Mouse (Mus musculus): Measurements from ENCODE around the gene Galnt4.

Gene Galnt4

GRCm38 (mm10) chr10:99107964-99108363, at the start of gene Galnt4:
Gene Galnt4, plus strand, starts transcription at chr10:99108159.
- POLR2A ChIA-PET, result interaction anchor here in 3 of 4 experiments (1.0 to 3.0 kb wide), 9 partner anchors 8 to 363 kb away, joined by 3 to 12 read pairs (median 4); partner anchors contain the start of gene Atp2b1 (in 1 of the 3)
- CTCF ChIA-PET, result interaction anchor here in 3 of 4 experiments (0.9 to 2.8 kb wide), 6 partner anchors 10 to 508 kb away, joined by 3 to 14 read pairs (median 4); no protein-coding TSS in a partner anchor

- ChIA-PET POLR2A (interaction anchor here in 2 of 4 experiments (0.5 kb wide), 2 partner anchors 18 to 155 kb away, joined by 4 read pairs; no protein-coding TSS in a partner anchor), CTCF (no interaction called here)
These were observed 47.4 kb upstream of the Galnt4 start for GRCm38 (mm10) chr10:99060588-99060987.

- ChIA-PET POLR2A (interaction anchor here in 1 of 4 experiments (0.5 kb wide), 1 partner anchor 155 kb away, joined by 4 read pairs; no protein-coding TSS in a partner anchor), CTCF (no interaction called here)
These were observed 46.5 kb upstream of the Galnt4 start for GRCm38 (mm10) chr10:99061418-99061817.

GRCm38 (mm10) chr10:99062546-99062945, 45.4 kb upstream of the Galnt4 start:
- CTCF ChIA-PET, result no interaction called here
- POLR2A ChIA-PET, result interaction anchor here in 1 of 4 experiments (0.7 kb wide), 1 partner anchor 455 kb away, joined by 7 read pairs; no protein-coding TSS in a partner anchor

GRCm38 (mm10) chr10:99076113-99076895, 31.7 kb upstream of the Galnt4 start:
- ChIA-PET POLR2A (no interaction called here), CTCF (no interaction called here)

- ChIA-PET CTCF (no interaction called here), POLR2A (no interaction called here)
These were observed 29.3 kb upstream of the Galnt4 start for GRCm38 (mm10) chr10:99078621-99079020.

GRCm38 (mm10) chr10:99081569-99081990, 26.4 kb upstream of the Galnt4 start:
- POLR2A ChIA-PET, result interaction anchor here in 1 of 4 experiments (0.6 kb wide), 1 partner anchor 80 kb away, joined by 3 read pairs; no protein-coding TSS in a partner anchor

GRCm38 (mm10) chr10:99083431-99084003, 24.4 kb upstream of the Galnt4 start:
- POLR2A ChIA-PET, result no interaction called here
- CTCF ChIA-PET, result no interaction called here

More at GRCm38 (mm10) chr10:99081569-99081990, 26.4 kb upstream of the Galnt4 start:
- CTCF ChIA-PET, result interaction anchor here in 2 of 4 experiments (0.6 kb wide), 2 partner anchors 151 to 410 kb away, joined by 11 to 13 read pairs; no protein-coding TSS in a partner anchor

- ChIA-PET CTCF (interaction anchor here (0.5 to 1.0 kb wide), 15 partner anchors 9 to 794 kb away, joined by 3 to 7 read pairs (median 4); partner anchors contain the start of genes Galnt4 (in 1 of the 4) and Poc1b (in 1 of the 4)), POLR2A (no interaction called here)
These were observed 23.3 kb upstream of the Galnt4 start for GRCm38 (mm10) chr10:99084397-99085239.

GRCm38 (mm10) chr10:99085240-99085587, 22.7 kb upstream of the Galnt4 start:
- ChIA-PET POLR2A (no interaction called here), CTCF (interaction anchor here (0.7 to 1.0 kb wide), 5 partner anchors 12 to 591 kb away, joined by 3 to 7 read pairs (median 4); partner anchors contain the start of genes Galnt4 (in 1 of the 4) and Poc1b (in 1 of the 4))

GRCm38 (mm10) chr10:99086029-99086428, 21.9 kb upstream of the Galnt4 start:
- POLR2A ChIA-PET, result no interaction called here
- CTCF ChIA-PET, result no interaction called here

- CTCF ChIA-PET, result interaction anchor here in 1 of 4 experiments (0.6 to 0.9 kb wide), 2 partner anchors 595 to 737 kb away, joined by 3 to 4 read pairs; no protein-coding TSS in a partner anchor
These were observed 18.1 kb upstream of the Galnt4 start for GRCm38 (mm10) chr10:99089906-99090305.

GRCm38 (mm10) chr10:99093364-99093763, 14.6 kb upstream of the Galnt4 start:
- ChIA-PET POLR2A (no interaction called here), CTCF (no interaction called here)

More at GRCm38 (mm10) chr10:99089906-99090305, 18.1 kb upstream of the Galnt4 start:
- POLR2A ChIA-PET, result no interaction called here

GRCm38 (mm10) chr10:99095114-99095513, 12.8 kb upstream of the Galnt4 start:
- POLR2A ChIA-PET, result interaction anchor here in 1 of 4 experiments (0.6 kb wide), 1 partner anchor 1760 kb away, joined by 6 read pairs; no protein-coding TSS in a partner anchor
- CTCF ChIA-PET, result interaction anchor here in 2 of 4 experiments (1.0 to 1.2 kb wide), 3 partner anchors 9 to 13 kb away, joined by 3 to 5 read pairs (median 5); partner anchors contain the start of genes Galnt4 (in 1 of the 2) and Poc1b (in 1 of the 2)

- ChIA-PET CTCF (interaction anchor here in 2 of 4 experiments (0.7 to 2.0 kb wide), 7 partner anchors 9 to 243 kb away, joined by 3 to 13 read pairs (median 3); partner anchors contain the start of genes Galnt4 (in 1 of the 2) and Poc1b (in 1 of the 2)), POLR2A (interaction anchor here in 1 of 4 experiments (1.4 kb wide), 1 partner anchor 9 kb away, joined by 6 read pairs; the partner anchor contains the start of gene Poc1b)
These were observed 10.6 kb upstream of the Galnt4 start for GRCm38 (mm10) chr10:99097374-99097773.

- POLR2A ChIA-PET, result interaction anchor here in 1 of 4 experiments (0.6 to 2.1 kb wide), 2 partner anchors 8 to 165 kb away, joined by 3 to 6 read pairs; no protein-coding TSS in a partner anchor
- CTCF ChIA-PET, result interaction anchor here in 1 of 4 experiments (2.1 kb wide), 1 partner anchor 8 kb away, joined by 13 read pairs; no protein-coding TSS in a partner anchor
These were observed 2.4 kb upstream of the Galnt4 start for GRCm38 (mm10) chr10:99105522-99105921.

- ChIA-PET CTCF (interaction anchor here (0.6 to 2.8 kb wide), 7 partner anchors 9 to 997 kb away, joined by 3 to 14 read pairs (median 4); no protein-coding TSS in a partner anchor), POLR2A (interaction anchor here in 1 of 4 experiments (0.6 to 3.0 kb wide), 5 partner anchors 9 to 192 kb away, joined by 3 to 12 read pairs (median 4); partner anchors contain the start of gene Atp2b1)
These were observed 1.7 kb upstream of the Galnt4 start for GRCm38 (mm10) chr10:99106311-99106702.

Measured in embryonic stem cell, embryonic (primary cell).